Mouse (Mus musculus) naive thymus-derived CD4-positive, alpha-beta T cell, adult 5 months (primary cell): Measurements from ENCODE around the gene Lcmt1. TPM values are rescaled to one million over a fixed set of nuclear protein-coding genes. Genes with fewer than 3 reads are reported as not detected.

Experiments
- polyA plus RNA-seq: library from polyadenylated mRNA; unstranded; fragments of 100-300 nt; shearing (Covaris generic); gene quantifications from one replicate; pipeline ENCODE4 v1.2.1, GENCODE M21; 2017

Gene Lcmt1
- 19.8 TPM for polyA plus RNA-seq

DNA sequence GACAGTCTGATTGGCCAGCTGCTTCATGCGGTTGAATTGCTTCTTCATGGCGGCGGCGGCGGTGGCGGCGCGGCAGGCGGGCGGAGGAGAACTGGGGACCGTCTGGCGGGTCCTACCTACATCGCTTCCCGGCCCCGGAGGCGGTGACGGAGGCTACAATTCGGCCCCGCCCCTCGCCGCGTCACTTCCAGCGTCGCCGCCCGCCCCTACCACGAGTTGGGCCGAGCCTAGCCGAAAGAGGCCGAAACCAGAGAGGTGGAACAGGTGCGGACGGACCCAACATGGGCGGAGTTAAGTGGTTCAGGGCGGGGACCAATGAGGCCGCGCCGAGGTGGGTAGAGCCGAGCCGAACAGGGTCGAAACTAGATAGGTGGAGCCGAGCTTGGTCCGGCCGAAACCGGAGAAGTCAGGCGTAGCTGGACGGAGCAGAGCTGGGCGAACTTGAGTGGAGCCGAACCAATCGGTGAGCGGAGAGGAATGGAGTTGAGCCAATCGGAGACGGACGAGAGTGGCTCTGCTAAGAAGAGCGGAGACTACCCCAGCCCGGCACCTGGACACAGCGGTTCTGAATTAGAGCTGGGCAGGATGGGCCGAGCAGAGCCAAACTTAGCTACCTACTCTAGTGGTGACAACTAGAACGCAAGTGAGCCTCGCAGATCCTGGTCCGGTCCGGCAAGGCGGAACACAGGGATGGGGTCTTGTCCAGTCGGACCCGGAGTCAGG lies at the start of gene Lcmt1, which contains the start of gene Arhgap17:
Lcmt1 (plus strand) TSS at position 26 of the 723 bp plus-strand sequence.
Arhgap17 (minus strand) TSS at position 157 of the 723 bp plus-strand sequence.

GRCm38 (mm10) chr7:123462070-123462501 lies 92.5 kb downstream of the Lcmt1 start, which contains the start of gene Aqp8:
Gene Aqp8 (plus strand): TSS chr7:123462291.

Other genes with a start within 250 kb of the Lcmt1 start
- gene Tnrc6a, start 245.9 kb upstream of the Lcmt1 start, polyA plus RNA-seq, result 93.5 TPM
- not detected for gene Slc5a11, start 155.0 kb upstream of the Lcmt1 start, polyA plus RNA-seq
- gene Arhgap17, start 131 bp downstream of the Lcmt1 start, polyA plus RNA-seq, result 44.6 TPM
- gene Aqp8, start 92.5 kb downstream of the Lcmt1 start, polyA plus RNA-seq, result not detected
- gene Zkscan2, start 130.7 kb downstream of the Lcmt1 start, polyA plus RNA-seq, result not detected